Mouse (Mus musculus): ENCODE measurements around the gene Slc2a3.
"Not testable (repeated sequence)": the region's sequence is repeated elsewhere in the genome, so short reads cannot be mapped to it uniquely, and the experiment has no call there.

The Slc2a3 gene

GRCm38 (mm10) chr6:122711455-122711854, 90.0 kb downstream of the Slc2a3 start:
- in situ Hi-C loops (cut with MboI; ENCODE audit: low sequenced_read_pairs) = no loop called here

- in situ Hi-C loops (cut with MboI; ENCODE audit: low sequenced_read_pairs) = no loop called here
Measured at GRCm38 (mm10) chr6:122708826-122709225, 92.6 kb downstream of the Slc2a3 start.

GRCm38 (mm10) chr6:122707036-122707800, 94.2 kb downstream of the Slc2a3 start, which contains the start of gene Nanog:
Gene Nanog (plus strand): TSS chr6:122707489.
- in situ Hi-C loops (cut with MboI; ENCODE audit: low sequenced_read_pairs) = no loop called here

- in situ Hi-C loops (cut with MboI; ENCODE audit: low sequenced_read_pairs) = no loop called here
Measured at GRCm38 (mm10) chr6:122706337-122706840, 95.1 kb downstream of the Slc2a3 start.

GRCm38 (mm10) chr6:122703706-122704105, 97.7 kb downstream of the Slc2a3 start:
- in situ Hi-C loops (cut with MboI; ENCODE audit: low sequenced_read_pairs) = no loop called here

- in situ Hi-C loops (cut with MboI; ENCODE audit: low sequenced_read_pairs) = no loop called here
Measured at GRCm38 (mm10) chr6:122703251-122703650, 98.2 kb downstream of the Slc2a3 start.

GRCm38 (mm10) chr6:122702480-122703124, 98.8 kb downstream of the Slc2a3 start:
- in situ Hi-C loops (cut with MboI; ENCODE audit: low sequenced_read_pairs) = no loop called here

GRCm38 (mm10) chr6:122701816-122702215, 99.6 kb downstream of the Slc2a3 start:
- in situ Hi-C loops (cut with MboI; ENCODE audit: low sequenced_read_pairs) = no loop called here

- in situ Hi-C loops (cut with MboI; ENCODE audit: low sequenced_read_pairs) = not testable (repeated sequence)
Measured at GRCm38 (mm10) chr6:122699628-122700027, 101.8 kb downstream of the Slc2a3 start.

GRCm38 (mm10) chr6:122695398-122695797, 106.0 kb downstream of the Slc2a3 start:
- in situ Hi-C loops (cut with MboI; ENCODE audit: low sequenced_read_pairs) = no loop called here

- in situ Hi-C loops (cut with MboI; ENCODE audit: low sequenced_read_pairs) = no loop called here
Measured at GRCm38 (mm10) chr6:122690082-122690481, 111.4 kb downstream of the Slc2a3 start.

GRCm38 (mm10) chr6:122689411-122690055, 111.9 kb downstream of the Slc2a3 start:
- in situ Hi-C loops (cut with MboI; ENCODE audit: low sequenced_read_pairs) = no loop called here

GRCm38 (mm10) chr6:122686709-122687108, 114.7 kb downstream of the Slc2a3 start:
- in situ Hi-C loops (cut with MboI; ENCODE audit: low sequenced_read_pairs) = no loop called here

GRCm38 (mm10) chr6:122682646-122683045, 118.8 kb downstream of the Slc2a3 start:
- in situ Hi-C loops (cut with MboI; ENCODE audit: low sequenced_read_pairs) = no loop called here
